Mouse (Mus musculus) testis, adult 2 months (tissue): ENCODE measurements around the gene Tmem39a. TPM values are rescaled to one million over a fixed set of nuclear protein-coding genes. Genes with fewer than 3 reads are reported as not detected.

Source experiments
- H3K27ac ChIP-seq: fragments of 200-500 bp; 2 replicates; pipeline ENCODE4 v1.5.1; 2012; ENCODE audit warnings: low read depth, low read length; ENCODE audit not compliant: control insufficient read depth, insufficient read depth
- H3K27me3 ChIP-seq: fragments of 200-500 bp; 2 replicates; pipeline ENCODE4 v1.6.1; 2012; ENCODE audit warnings: mild to moderate bottlenecking, low read length, moderate library complexity; ENCODE audit not compliant: control insufficient read depth, insufficient read depth
- H3K36me3 ChIP-seq: fragments of 200-500 bp; 2 replicates; pipeline ENCODE4 v1.6.1; 2012; ENCODE audit warnings: mild to moderate bottlenecking, low read length; ENCODE audit not compliant: control insufficient read depth, insufficient read depth
- H3K4me1 ChIP-seq: fragments of 200-500 bp; 2 replicates; pipeline ENCODE4 v1.6.1; 2012; ENCODE audit warnings: low read length; ENCODE audit not compliant: control insufficient read depth, insufficient read depth
- H3K4me3 ChIP-seq: fragments of 200-500 bp; 2 replicates; pipeline ENCODE4 v1.5.1; 2012; ENCODE audit warnings: low read depth, mild to moderate bottlenecking, low read length, moderate library complexity, mixed read lengths; ENCODE audit not compliant: control insufficient read depth
- CTCF ChIP-seq: fragments of 200-500 bp; IDR thresholded peaks from 2 replicates; pipeline ENCODE4 v1.5.1; 2012; ENCODE audit warnings: low read depth, mild to moderate bottlenecking, inconsistent platforms, low read length, moderate library complexity; ENCODE audit not compliant: control insufficient read depth, insufficient read depth, insufficient replicate concordance
- POLR2A ChIP-seq: fragments of 200-500 bp; IDR thresholded peaks from 2 replicates; pipeline ENCODE4 v1.6.1; 2012; ENCODE audit warnings: low read depth, mild to moderate bottlenecking, inconsistent platforms, low read length, moderate library complexity; ENCODE audit not compliant: control insufficient read depth
- polyA plus RNA-seq: library from polyadenylated mRNA; depleted of rRNA; stranded (reverse); fragments of >200 nt; gene quantifications from 2 replicates; pipeline ENCODE4 v1.2.3, GENCODE M21; 2012; rRNA removed

The Tmem39a gene
- polyA plus RNA-seq, result 43.7 and 45.1 TPM in 2 replicates

GRCm38 (mm10) chr16:38558221-38558748, at the start of gene Tmem39a:
Gene Tmem39a, plus strand, starts transcription at chr16:38558698.
- TF ChIP-seq POLR2A (no peak), CTCF (no peak)
- Histone ChIP-seq H3K36me3 (no peaks in the 10 kb centered on the region), H3K27ac (no peak within 1 kb of the TSS), H3K4me3 (no peak within 1 kb of the TSS), H3K4me1 (no peaks in the 10 kb centered on the region; the same call in 1 of the 2 replicates), H3K27me3 (no peaks in the 10 kb centered on the region)

GRCm38 (mm10) chr16:38510846-38511245, 47.7 kb upstream of the Tmem39a start:
- H3K27me3 ChIP-seq, result no peaks in the 10 kb centered on the region
- H3K27ac ChIP-seq, result no peak overlapping the region
- peaks cover 1% of the 10 kb centered on the region; the same call in 1 of the 2 replicates for H3K36me3 ChIP-seq
- H3K4me3 ChIP-seq, result no peak overlapping the region
- TF ChIP-seq POLR2A, result no peak
- TF ChIP-seq CTCF, result no peak
- no peaks in the 10 kb centered on the region for H3K4me1 ChIP-seq

GRCm38 (mm10) chr16:38519140-38519539, 39.4 kb upstream of the Tmem39a start:
- no peaks in the 10 kb centered on the region for H3K36me3 ChIP-seq

GRCm38 (mm10) chr16:38521211-38521987, 37.1 kb upstream of the Tmem39a start:
- Histone ChIP-seq H3K27ac (no peak overlapping the region), H3K36me3 (no peaks in the 10 kb centered on the region)
- TF ChIP-seq POLR2A (no peak), CTCF (no peak)

More at GRCm38 (mm10) chr16:38519140-38519539, 39.4 kb upstream of the Tmem39a start:
- H3K27ac ChIP-seq, result no peak overlapping the region
- TF ChIP-seq CTCF, result no peak
- peaks cover 4% of the 10 kb centered on the region; the same call in 1 of the 2 replicates for H3K4me1 ChIP-seq
- H3K27me3 ChIP-seq, result no peaks in the 10 kb centered on the region
- H3K4me3 ChIP-seq, result no peak overlapping the region

GRCm38 (mm10) chr16:38522129-38523084, 36.1 kb upstream of the Tmem39a start, which contains the start of gene Timmdc1:
Gene Timmdc1, minus strand, starts transcription at chr16:38522663.
- Histone ChIP-seq H3K27ac (peak within 1 kb of the TSS; percentile 98), H3K4me1 (peaks cover 4% of the 10 kb centered on the region; the same call in 1 of the 2 replicates), H3K4me3 (peak within 1 kb of the TSS; percentile 99), H3K36me3 (no peaks in the 10 kb centered on the region), H3K27me3 (no peaks in the 10 kb centered on the region)
- TF ChIP-seq CTCF, result no peak
- TF ChIP-seq POLR2A, result peak; percentile 92

More at GRCm38 (mm10) chr16:38521211-38521987, 37.1 kb upstream of the Tmem39a start:
- peak overlapping the region; percentile 37 for H3K4me3 ChIP-seq
- peaks cover 4% of the 10 kb centered on the region; the same call in 1 of the 2 replicates for H3K4me1 ChIP-seq
- H3K27me3 ChIP-seq, result no peaks in the 10 kb centered on the region

GRCm38 (mm10) chr16:38526264-38526663, 32.2 kb upstream of the Tmem39a start:
- no peak for TF ChIP-seq POLR2A
- no peak for TF ChIP-seq CTCF
- H3K4me3 ChIP-seq, result no peak overlapping the region
- no peaks in the 10 kb centered on the region; the same call in 1 of the 2 replicates for H3K36me3 ChIP-seq
- no peak overlapping the region for H3K27ac ChIP-seq
- H3K4me1 ChIP-seq, result peaks cover 4% of the 10 kb centered on the region; the same call in 1 of the 2 replicates
- no peaks in the 10 kb centered on the region for H3K27me3 ChIP-seq
